Mouse (Mus musculus) liver, adult 2 months (tissue): Measurements from ENCODE around the gene Lonp1. TPM values are rescaled to one million over a fixed set of nuclear protein-coding genes. Genes with fewer than 3 reads are reported as not detected.

ENCODE experiments used
- DNase-seq: peaks from one replicate; pipeline ENCODE4 v3.0.0-alpha.2; 2011; ENCODE audit warnings: low read depth, low spot score; ENCODE audit errors: extremely low read depth
- H3K27ac ChIP-seq: fragments of 200-500 bp; replicated peaks from 2 replicates; pipeline ENCODE4 v1.5.1; 2012; ENCODE audit warnings: low read depth, mild to moderate bottlenecking, control low read depth, inconsistent platforms, low read length; ENCODE audit not compliant: insufficient read depth
- H3K27me3 ChIP-seq: fragments of 200-500 bp; 2 replicates; pipeline ENCODE4 v1.6.1; 2012; ENCODE audit warnings: mild to moderate bottlenecking, moderate library complexity, low read length, inconsistent platforms; ENCODE audit not compliant: control insufficient read depth, insufficient read depth
- H3K36me3 ChIP-seq: fragments of 200-500 bp; 2 replicates; pipeline ENCODE4 v1.6.1; 2012; ENCODE audit warnings: low read length, inconsistent platforms; ENCODE audit not compliant: control insufficient read depth, insufficient read depth
- H3K4me1 ChIP-seq: fragments of 200-500 bp; 2 replicates; pipeline ENCODE4 v1.6.1; 2011; ENCODE audit warnings: low read length; ENCODE audit not compliant: control insufficient read depth, insufficient read depth
- H3K4me3 ChIP-seq: fragments of 200-500 bp; 2 replicates; pipeline ENCODE4 v1.5.1; 2011; ENCODE audit warnings: low read depth, mild to moderate bottlenecking, control low read depth, low read length, moderate library complexity; ENCODE audit not compliant: insufficient read depth
- H3K79me2 ChIP-seq: fragments of 200-500 bp; 2 replicates; pipeline ENCODE4 v1.6.1; 2012; ENCODE audit warnings: inconsistent platforms, mild to moderate bottlenecking, low read length, moderate library complexity; ENCODE audit not compliant: control insufficient read depth, insufficient read depth
- H3K9ac ChIP-seq: fragments of 200-500 bp; 2 replicates; pipeline ENCODE4 v1.6.1; 2012; ENCODE audit warnings: low read depth, mild to moderate bottlenecking, control low read depth, inconsistent platforms, low read length
- CTCF ChIP-seq: fragments of 200-500 bp; IDR thresholded peaks from 2 replicates; pipeline ENCODE4 v1.5.1; 2011; ENCODE audit warnings: low read depth, low read length, control low read depth
- POLR2A ChIP-seq: fragments of 200-500 bp; IDR thresholded peaks from 2 replicates; pipeline ENCODE4 v1.6.1; 2011; ENCODE audit warnings: low read length, control low read depth; ENCODE audit not compliant: insufficient read depth; ENCODE audit errors: extremely low read depth
- WGBS: fragments of 180-500 bp; shearing (Covaris S2); methylation state at CpG from one replicate; pipeline ENCODE4 v1.1.7; 2018; 5-methylcytosine and 5-hydroxymethylcytosine counted together
- polyA plus RNA-seq: library from polyadenylated mRNA; depleted of rRNA; stranded (reverse); fragments of >200 nt; gene quantifications from 2 replicates; pipeline ENCODE4 v1.2.3, GENCODE M21; 2012; rRNA removed
- total RNA-seq: library from RNA; depleted of rRNA; stranded (reverse); fragments of >200 nt; gene quantifications from 2 replicates; pipeline ENCODE4 v1.2.3, GENCODE M21; 2014; rRNA removed

The Lonp1 gene
- total RNA-seq (81.0 and 89.5 TPM in 2 replicates), polyA plus RNA-seq (124 and 129 TPM in 2 replicates)

DNA sequence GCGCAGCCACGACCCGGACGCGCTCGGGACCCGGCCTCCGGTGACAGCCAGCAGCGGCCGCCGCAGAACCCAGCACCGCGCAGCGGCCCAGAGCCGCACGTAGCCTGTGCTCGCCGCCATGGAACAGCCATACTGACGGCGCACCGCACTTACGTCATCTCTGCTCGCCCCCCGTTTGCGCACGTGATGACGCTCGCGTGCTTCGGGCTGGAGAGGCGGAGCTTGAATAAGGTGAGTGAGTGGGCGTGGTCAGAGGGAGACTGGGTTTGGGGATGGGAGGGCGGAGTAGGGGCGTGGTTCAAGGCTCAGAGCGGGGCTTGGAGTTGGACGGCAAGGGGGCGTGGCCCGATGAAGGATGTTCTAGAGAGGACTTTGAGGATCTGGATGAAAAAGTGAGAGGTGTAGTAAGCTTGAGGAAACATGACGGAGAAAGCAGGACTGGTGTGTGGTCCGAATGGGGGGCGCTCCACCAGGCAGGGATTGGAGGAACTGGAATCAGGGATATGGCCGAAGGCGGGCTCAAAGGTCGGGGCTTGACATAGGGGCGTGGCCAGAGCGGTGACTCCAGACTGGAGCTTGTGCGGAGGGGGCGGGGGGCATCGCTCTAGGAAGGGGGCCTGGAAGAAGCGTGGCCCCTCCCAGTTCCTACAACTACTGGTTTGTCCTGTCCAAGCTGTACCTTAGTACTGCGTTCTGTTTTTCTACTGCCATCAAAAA, at the start of gene Lonp1:
TSS of gene Lonp1 (minus strand) at position 134 of the 717 bp plus-strand sequence.
- under 1% methylated on average over 51 of the region's 51 CpGs for WGBS
- peaks cover 15% of the 10 kb centered on the region for H3K79me2 ChIP-seq
- peaks cover 10% of the 10 kb centered on the region; the same call in 1 of the 2 replicates for H3K4me1 ChIP-seq
- peak within 1 kb of the TSS; percentile 94 for H3K9ac ChIP-seq
- H3K4me3 ChIP-seq = peak within 1 kb of the TSS; percentile 86
- H3K27me3 ChIP-seq = no peaks in the 10 kb centered on the region
- TF ChIP-seq CTCF (no peak), POLR2A (0 out of 2 replicates have a peak, but pooled peaks have one; percentile 36)
- H3K36me3 ChIP-seq = peaks cover 3% of the 10 kb centered on the region; the same call in 1 of the 2 replicates
- H3K27ac ChIP-seq = peak within 1 kb of the TSS; percentile 87
- DNase-seq = peak; percentile 93

DNA sequence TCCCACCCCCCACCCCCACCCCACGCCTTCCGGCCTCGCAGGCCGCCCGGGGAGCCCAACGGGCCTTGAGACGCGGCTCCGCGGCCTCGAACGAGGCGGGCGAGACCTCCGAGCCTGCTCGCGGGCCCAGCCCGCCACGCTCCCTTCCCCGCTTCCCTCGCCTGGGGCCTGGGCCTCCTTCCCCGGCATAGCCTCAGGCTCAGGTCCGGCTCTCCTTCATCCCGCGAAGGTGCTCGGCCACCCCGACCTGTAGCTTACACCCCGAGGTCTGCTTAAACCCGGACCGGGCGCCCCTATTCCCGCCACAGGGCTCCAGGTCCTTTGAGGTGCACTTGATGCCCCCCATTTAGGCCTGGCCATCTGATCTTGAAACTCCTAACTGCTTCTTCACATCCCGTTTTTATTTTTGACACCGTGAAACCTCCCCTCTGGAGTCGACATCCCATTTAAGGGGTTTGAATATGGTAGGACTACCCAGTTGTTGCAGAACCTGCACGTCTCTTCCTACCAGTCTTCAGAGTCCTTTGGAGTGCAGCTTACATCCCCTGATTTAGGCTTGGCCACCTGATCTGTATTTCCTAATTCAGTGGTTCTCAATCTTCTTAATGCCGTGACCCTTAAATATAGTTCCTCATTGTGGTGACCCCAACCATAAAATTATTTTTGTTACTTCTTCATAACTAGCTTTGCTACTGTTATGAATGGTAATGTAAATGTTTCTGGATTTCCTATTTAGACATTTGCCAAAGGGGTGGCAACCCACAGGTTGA, 47.1 kb upstream of the Lonp1 start:
- Histone ChIP-seq H3K4me1 (peaks cover 5% of the 10 kb centered on the region), H3K4me3 (peak overlapping the region; percentile 98), H3K27me3 (no peaks in the 10 kb centered on the region), H3K36me3 (no peaks in the 10 kb centered on the region), H3K9ac (peak overlapping the region; percentile 92), H3K27ac (peak overlapping the region; percentile 57), H3K79me2 (peaks cover 45% of the 10 kb centered on the region; the same call in 1 of the 2 replicates)
- WGBS = 2% methylated on average over 34 of the region's 37 CpGs
- DNase-seq = no peak
- no peak for TF ChIP-seq CTCF
- TF ChIP-seq POLR2A = no peak

GRCm38 (mm10) chr17:56672941-56673646, 46.4 kb upstream of the Lonp1 start, which contains the start of gene Ranbp3:
Gene Ranbp3, plus strand, starts transcription at chr17:56673294.
- Histone ChIP-seq H3K36me3 (no peaks in the 10 kb centered on the region), H3K79me2 (peaks cover 43% of the 10 kb centered on the region; the same call in 1 of the 2 replicates), H3K27ac (peak within 1 kb of the TSS; percentile 79), H3K27me3 (no peaks in the 10 kb centered on the region), H3K9ac (peak within 1 kb of the TSS; percentile 92), H3K4me3 (peak within 1 kb of the TSS; percentile 98), H3K4me1 (peaks cover 5% of the 10 kb centered on the region)
- under 1% methylated on average over 61 of the region's 66 CpGs for WGBS
- DNase-seq = peak; percentile 95
- TF ChIP-seq CTCF (no peak), POLR2A (peak; percentile 76)

DNA sequence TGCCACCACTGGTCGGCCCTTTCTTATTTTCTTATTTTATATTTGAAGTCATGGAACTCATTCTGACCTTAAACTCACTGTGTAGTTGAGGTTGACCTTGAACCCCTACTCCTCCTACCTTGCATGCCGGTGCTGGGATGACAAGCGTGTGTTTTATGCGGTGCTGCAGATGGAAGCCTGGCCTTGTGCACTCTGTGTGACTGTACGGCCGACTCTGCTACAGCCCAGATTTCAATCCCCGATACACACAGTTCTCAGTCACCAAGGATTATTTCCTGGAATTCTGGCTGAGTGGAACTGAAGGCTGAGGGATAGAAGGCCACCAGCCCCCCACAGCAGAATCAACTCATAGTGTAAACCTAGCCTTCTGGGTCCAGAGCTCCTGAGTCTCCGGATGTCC, 43.1 kb upstream of the Lonp1 start:
- Histone ChIP-seq H3K27ac (no peak overlapping the region), H3K4me1 (peaks cover 5% of the 10 kb centered on the region), H3K9ac (no peak overlapping the region), H3K4me3 (no peak overlapping the region), H3K36me3 (no peaks in the 10 kb centered on the region), H3K79me2 (peaks cover 14% of the 10 kb centered on the region; the same call in 1 of the 2 replicates), H3K27me3 (no peaks in the 10 kb centered on the region)
- TF ChIP-seq POLR2A (no peak), CTCF (no peak)
- WGBS = 89% methylated on average over 8 of the region's 8 CpGs
- DNase-seq = no peak

DNA sequence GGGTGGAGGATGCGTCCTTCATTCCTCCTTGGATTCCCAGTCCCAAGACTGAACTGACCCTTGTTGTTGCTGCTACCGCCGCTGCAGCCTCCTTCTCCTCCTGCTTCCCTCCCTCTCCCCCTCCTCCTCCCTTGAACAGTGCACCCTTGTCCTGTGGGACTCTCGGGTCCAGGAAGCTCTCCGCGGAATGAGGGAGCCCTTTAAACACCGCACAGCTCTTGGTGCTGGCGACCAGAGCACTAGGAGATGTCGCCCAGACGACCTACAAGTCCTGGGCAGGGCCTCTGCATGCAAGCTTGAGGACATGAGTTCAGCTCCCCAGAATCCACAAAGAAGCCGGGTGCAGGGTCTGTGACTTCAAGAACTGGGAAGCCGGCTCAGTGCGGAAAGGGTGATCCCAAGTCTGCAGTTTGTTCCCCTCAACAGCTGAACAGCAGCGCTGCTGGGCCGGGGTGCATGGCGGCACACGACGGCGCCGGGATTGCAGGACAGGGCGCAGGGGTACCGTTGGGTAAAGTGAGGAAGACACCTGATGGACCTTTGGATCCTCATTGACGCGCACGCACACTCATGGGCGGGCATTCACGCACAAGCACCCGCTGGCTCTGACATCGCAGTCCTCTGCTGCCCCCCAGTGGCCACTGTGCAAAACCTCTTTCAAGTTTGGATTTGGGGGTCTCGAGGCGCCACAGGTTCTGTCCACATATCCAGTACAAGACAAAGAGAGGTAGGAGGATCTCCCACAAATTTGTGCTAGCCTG, 41.9 kb upstream of the Lonp1 start:
- H3K36me3 ChIP-seq = no peaks in the 10 kb centered on the region
- H3K79me2 ChIP-seq = peaks cover 3% of the 10 kb centered on the region; the same call in 1 of the 2 replicates
- peak overlapping the region; percentile 65 for H3K9ac ChIP-seq
- WGBS = 6% methylated on average over 31 of the region's 31 CpGs
- peak; percentile 87 for TF ChIP-seq CTCF
- 0 out of 2 replicates have a peak, but pooled peaks have one; percentile 31 for TF ChIP-seq POLR2A
- no peaks in the 10 kb centered on the region for H3K27me3 ChIP-seq
- no peaks in the 10 kb centered on the region for H3K4me1 ChIP-seq
- H3K4me3 ChIP-seq = peak overlapping the region; percentile 61
- peak; percentile 79 for DNase-seq
- peak overlapping the region; percentile 40 for H3K27ac ChIP-seq
